Comparison of ENCODE assay signal across 8 mouse cellular contexts in the genomic region with DNA sequence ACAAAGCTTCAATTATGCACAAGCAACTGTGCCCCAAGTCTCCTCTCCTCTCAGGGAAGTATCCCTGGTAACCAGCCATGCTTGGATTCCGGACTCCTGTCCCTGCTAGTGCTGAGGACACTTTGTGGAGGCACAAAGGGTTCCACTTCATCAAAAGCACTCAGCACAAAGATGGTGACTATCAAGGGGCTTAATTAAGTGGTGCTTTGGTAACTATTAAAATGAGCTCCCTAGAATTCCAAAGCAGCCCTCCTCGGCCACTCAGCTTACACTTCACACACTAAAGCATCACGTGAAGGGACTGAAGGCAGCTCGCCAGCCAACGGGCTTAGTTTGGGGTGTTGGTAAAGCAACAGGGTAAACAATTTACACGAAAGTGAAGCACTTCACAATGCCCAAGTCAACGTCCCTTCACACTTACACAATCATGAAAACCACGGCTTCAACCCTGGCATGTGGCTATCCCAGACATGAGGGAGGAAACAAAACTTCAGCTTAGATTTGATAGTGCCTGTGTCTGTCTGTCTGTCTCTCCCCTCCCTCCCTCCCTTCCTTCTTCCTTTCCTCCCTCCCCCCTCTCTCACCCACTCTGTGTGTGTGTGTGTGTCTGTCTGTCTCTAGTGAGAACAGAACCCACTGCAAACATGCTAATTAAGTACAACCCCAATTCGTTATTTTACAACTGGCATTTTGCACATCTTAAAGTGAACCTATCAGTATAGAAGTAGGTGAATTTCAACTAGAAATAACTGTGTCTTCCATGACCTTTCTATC. TPM values are rescaled to one million over a fixed set of nuclear protein-coding genes. Genes with fewer than 3 reads are reported as not detected.
DNase-seq lines count a peak whose midpoint lies in the region; ATAC-seq lines count a peak whose summit lies in the region.
"Had no signal": no experiment of that assay in that cellular context is flagged by ENCODE, and none has a peak within 500 bp of the region (broad histone marks: within the 10 kb centered on the region; RNA-seq: fewer than 3 reads in every experiment).

No protein-coding gene starts in this region.

- peak; percentile 58 for ATAC-seq in granulocyte monocyte progenitor cell, adult 5-6 weeks (replicated peaks; ENCODE audit: poor library complexity, severe bottlenecking)

- peak; percentile 36 for DNase-seq in 416B (ENCODE audit: low read depth)
- DNase-seq in CD4-positive, CD25-positive, alpha-beta regulatory T cell, adult 2 months (ENCODE audit: low read depth, low spot score): peak; percentile 70
- DNase-seq in lung, postnatal 25 days (ENCODE audit: low spot score): peak; percentile 78
- no peak for DNase-seq in B cell, adult 2 months
- no peak for DNase-seq in kidney, adult 8-10 months
- DNase-seq in adrenal gland, adult 2 months: no peak
- DNase-seq: kidney, adult 2 months had no signal

RNA-seq across cellular contexts. Expression of a gene that starts 27.9 kb away (rescaled TPM):
- total RNA-seq in granulocyte monocyte progenitor cell, adult 5-6 weeks (2014; fragmentation: Nextera tagmentation): 18.4 and 22.0 TPM in 2 replicates
- 19.7 and 29.1 TPM in 2 replicates for total RNA-seq in granulocyte monocyte progenitor cell, adult 5-6 weeks (2017)
- total RNA-seq in adrenal gland, adult 2 months (2021): 10 to 100 TPM; 26.3 to 28.1 TPM
- 19.6 and 21.2 TPM in 2 replicates for polyA plus RNA-seq in adrenal gland, adult 2 months (2012; rRNA removed)

Comparison
In these comparisons a context has a peak if more than half of its experiments do, and no peak if none do; other contexts are left out.
1. DNase-seq: peak in 416B (single experiment), CD4-positive, CD25-positive, alpha-beta regulatory T cell, adult 2 months (single experiment) and lung, postnatal 25 days (single experiment); none in B cell, adult 2 months (0 of 2), kidney, adult 8-10 months (0 of 2) and adrenal gland, adult 2 months (single experiment).